Mouse (Mus musculus): ENCODE data around the gene Slc43a2. TPM values are rescaled to one million over a fixed set of nuclear protein-coding genes. Genes with fewer than 3 reads are reported as not detected.

The Slc43a2 gene
- 10 to 100 TPM; 49.9 to 50.9 TPM for total RNA-seq (2021)
- long read RNA-seq, experiment 1, full-length matches to known transcripts = 4 of 57 reads
- long read RNA-seq, experiment 1, partial matches to known transcripts = 20 of 57 reads
- long read RNA-seq, experiment 1, other reads (novel, unspliced or antisense) = 33 of 57 reads
- long read RNA-seq, experiment 2, full-length matches to known transcripts = 5 of 56 reads
- long read RNA-seq, experiment 2, partial matches to known transcripts = 25 of 56 reads
- long read RNA-seq, experiment 2, other reads (novel, unspliced or antisense) = 26 of 56 reads

- DNase-seq (ENCODE audit: low spot score in 2 of 2) = peak; percentile 95 to 97
Measured at GRCm38 (mm10) chr11:75531469-75532242, at the start of gene Slc43a2. Slc43a2 (plus strand) TSS chr11:75531694.

GRCm38 (mm10) chr11:75486192-75486591 is 45.3 kb upstream of the Slc43a2 start:
- no peak for DNase-seq (ENCODE audit: low spot score in 2 of 2)

- DNase-seq (ENCODE audit: low spot score in 2 of 2) = peak; percentile 95 to 98
Measured at GRCm38 (mm10) chr11:75486601-75487285, 44.8 kb upstream of the Slc43a2 start, which contains the start of gene Prpf8. Prpf8 (plus strand) TSS chr11:75486816.

- no peak for DNase-seq (ENCODE audit: low spot score in 2 of 2)
Measured at GRCm38 (mm10) chr11:75487496-75487895, 44.0 kb upstream of the Slc43a2 start.

GRCm38 (mm10) chr11:75494296-75495049 is 37.0 kb upstream of the Slc43a2 start:
- no peak for DNase-seq (ENCODE audit: low spot score in 2 of 2)

- no peak for DNase-seq (ENCODE audit: low spot score in 2 of 2)
Measured at GRCm38 (mm10) chr11:75498126-75498525, 33.4 kb upstream of the Slc43a2 start.

GRCm38 (mm10) chr11:75508162-75508561 is 23.3 kb upstream of the Slc43a2 start:
- no peak for DNase-seq (ENCODE audit: low spot score in 2 of 2)

GRCm38 (mm10) chr11:75508904-75509303 is 22.6 kb upstream of the Slc43a2 start:
- DNase-seq (ENCODE audit: low spot score in 2 of 2) = no peak

GRCm38 (mm10) chr11:75509741-75510626 is 21.5 kb upstream of the Slc43a2 start, which contains the start of gene Rilp:
Rilp (plus strand) TSS chr11:75510094.
- DNase-seq (ENCODE audit: low spot score in 2 of 2) = no peak

GRCm38 (mm10) chr11:75510627-75510993 is 20.9 kb upstream of the Slc43a2 start:
- DNase-seq (ENCODE audit: low spot score in 2 of 2) = peak; percentile 90 to 93

GRCm38 (mm10) chr11:75511213-75511612 is 20.3 kb upstream of the Slc43a2 start:
- no peak for DNase-seq (ENCODE audit: low spot score in 2 of 2)

GRCm38 (mm10) chr11:75512301-75513018 is 19.0 kb upstream of the Slc43a2 start:
- DNase-seq (ENCODE audit: low spot score in 2 of 2) = no peak

- DNase-seq (ENCODE audit: low spot score in 2 of 2) = no peak
Measured at GRCm38 (mm10) chr11:75513336-75513735, 18.2 kb upstream of the Slc43a2 start, which contains the start of gene Scarf1. Scarf1 (plus strand) TSS chr11:75513540.

GRCm38 (mm10) chr11:75515186-75515585 is 16.3 kb upstream of the Slc43a2 start:
- no peak for DNase-seq (ENCODE audit: low spot score in 2 of 2)

- DNase-seq (ENCODE audit: low spot score in 2 of 2) = no peak
Measured at GRCm38 (mm10) chr11:75519834-75520633, 11.5 kb upstream of the Slc43a2 start.

- no peak for DNase-seq (ENCODE audit: low spot score in 2 of 2)
Measured at GRCm38 (mm10) chr11:75521609-75522008, 9.9 kb upstream of the Slc43a2 start.

GRCm38 (mm10) chr11:75522793-75523192 is 8.7 kb upstream of the Slc43a2 start:
- no peak for DNase-seq (ENCODE audit: low spot score in 2 of 2)

GRCm38 (mm10) chr11:75525531-75526125 is 5.9 kb upstream of the Slc43a2 start:
- no peak for DNase-seq (ENCODE audit: low spot score in 2 of 2)
